Mouse (Mus musculus) right cerebral cortex, postnatal 10 days (tissue): ENCODE measurements around the gene Zscan22.
"Not testable (repeated sequence)": the region's sequence is repeated elsewhere in the genome, so short reads cannot be mapped to it uniquely, and the experiment has no call there.

Source experiments
- DNase-seq, 2 experiments: peaks; one replicate each; pipeline ENCODE4 v3.0.0; 2021; ENCODE audit warnings: low spot score in 2 of 2

Zscan22 gene

DNA sequence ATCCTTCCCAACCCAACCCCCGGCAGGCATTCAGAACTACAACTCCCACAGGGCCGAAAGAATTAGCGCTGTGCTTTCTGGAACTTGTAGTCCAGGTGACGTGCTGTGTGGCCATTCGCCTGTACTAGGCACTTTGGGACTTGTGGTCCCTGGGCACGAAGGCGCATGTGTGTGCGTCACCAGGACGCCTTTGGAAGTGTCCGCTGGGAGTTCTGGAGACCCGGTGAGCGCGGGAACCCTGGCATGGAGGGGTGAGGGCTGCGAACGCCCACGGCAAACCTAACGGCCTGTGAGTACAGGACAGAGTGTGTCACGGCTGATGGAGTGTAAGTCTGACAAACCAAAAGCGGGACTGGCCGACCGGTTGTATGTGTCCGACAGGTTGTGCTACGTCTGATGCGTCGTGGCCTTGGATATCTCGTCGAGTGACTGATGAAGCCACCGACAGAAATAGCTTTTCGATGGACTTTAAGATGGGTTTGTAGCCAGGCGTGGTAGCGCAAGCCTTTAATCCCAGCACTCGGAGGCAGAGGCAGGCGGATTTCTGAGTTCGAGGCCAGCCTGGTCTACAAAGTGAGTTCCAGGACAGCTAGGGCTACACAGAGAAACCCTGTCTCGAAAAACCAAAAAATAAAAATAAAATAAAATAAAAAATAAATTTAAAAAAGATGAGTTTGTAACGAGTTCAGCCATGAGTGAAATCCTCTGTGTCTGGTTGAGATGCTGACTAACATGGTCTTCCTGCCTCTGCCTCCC, at the start of gene Zscan22:
Zscan22 (plus strand) TSS at position 161 of the 756 bp plus-strand sequence.
- peak; percentile 96 to 98 for DNase-seq

DNA sequence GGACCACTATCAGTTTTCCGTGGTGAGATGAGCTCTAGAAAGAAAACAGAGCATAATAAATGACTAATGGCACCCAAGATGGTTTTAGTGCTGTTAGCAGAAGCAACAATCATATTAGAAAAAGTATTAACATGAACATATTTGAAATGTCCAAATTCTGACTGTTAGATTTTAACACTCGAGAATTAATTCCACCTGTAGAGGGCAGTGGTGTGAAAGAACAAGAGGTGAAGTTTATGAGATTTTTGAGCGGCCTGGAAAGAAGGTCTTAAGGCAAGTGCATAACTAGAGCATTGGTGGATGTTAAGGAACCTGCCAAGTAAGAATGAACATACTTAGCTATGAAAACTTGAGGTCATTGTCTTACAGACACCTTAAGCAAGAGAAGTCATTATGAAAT, 23.3 kb upstream of the Zscan22 start:
- no peak for DNase-seq

DNA sequence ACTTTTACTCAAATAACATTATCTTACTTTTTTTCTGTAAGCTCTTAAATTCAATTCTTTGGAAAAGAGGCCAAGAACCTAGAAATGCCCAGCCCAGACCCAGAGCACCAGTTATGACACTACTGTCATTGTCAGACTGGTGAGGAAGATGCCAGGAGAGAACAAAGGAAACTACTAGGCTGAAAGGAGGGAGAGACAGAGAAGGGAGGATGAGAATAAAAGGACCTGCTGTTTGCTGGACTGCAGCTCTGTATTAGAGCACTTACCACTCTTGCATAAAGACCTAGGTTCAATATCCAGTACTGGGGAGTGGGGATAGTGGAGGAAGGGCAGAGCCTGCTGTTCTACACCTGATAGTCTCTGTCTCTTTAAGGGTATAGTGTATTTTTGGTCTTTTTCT, 17.6 kb upstream of the Zscan22 start:
- no peak for DNase-seq

DNA sequence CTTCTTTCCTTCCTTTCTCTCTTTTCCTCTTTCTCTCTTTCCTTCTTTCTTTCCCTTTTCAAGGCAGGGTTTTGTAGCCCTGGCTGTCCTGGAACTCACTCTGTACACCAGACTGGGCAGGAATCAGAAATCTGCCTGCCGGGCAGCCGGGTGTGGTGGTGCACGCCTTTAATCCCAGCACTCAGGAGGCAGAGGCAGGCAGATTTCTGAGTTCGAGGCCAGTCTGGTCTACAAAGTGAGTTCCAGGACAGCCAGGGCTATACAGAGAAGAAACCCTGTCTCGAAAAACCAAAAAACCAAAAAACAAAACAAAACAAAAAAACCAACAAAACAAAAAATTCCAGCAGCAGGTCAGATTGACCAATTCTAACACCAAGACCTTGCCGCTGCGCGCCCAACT, 17.1 kb upstream of the Zscan22 start:
- DNase-seq: not testable (repeated sequence)

DNA sequence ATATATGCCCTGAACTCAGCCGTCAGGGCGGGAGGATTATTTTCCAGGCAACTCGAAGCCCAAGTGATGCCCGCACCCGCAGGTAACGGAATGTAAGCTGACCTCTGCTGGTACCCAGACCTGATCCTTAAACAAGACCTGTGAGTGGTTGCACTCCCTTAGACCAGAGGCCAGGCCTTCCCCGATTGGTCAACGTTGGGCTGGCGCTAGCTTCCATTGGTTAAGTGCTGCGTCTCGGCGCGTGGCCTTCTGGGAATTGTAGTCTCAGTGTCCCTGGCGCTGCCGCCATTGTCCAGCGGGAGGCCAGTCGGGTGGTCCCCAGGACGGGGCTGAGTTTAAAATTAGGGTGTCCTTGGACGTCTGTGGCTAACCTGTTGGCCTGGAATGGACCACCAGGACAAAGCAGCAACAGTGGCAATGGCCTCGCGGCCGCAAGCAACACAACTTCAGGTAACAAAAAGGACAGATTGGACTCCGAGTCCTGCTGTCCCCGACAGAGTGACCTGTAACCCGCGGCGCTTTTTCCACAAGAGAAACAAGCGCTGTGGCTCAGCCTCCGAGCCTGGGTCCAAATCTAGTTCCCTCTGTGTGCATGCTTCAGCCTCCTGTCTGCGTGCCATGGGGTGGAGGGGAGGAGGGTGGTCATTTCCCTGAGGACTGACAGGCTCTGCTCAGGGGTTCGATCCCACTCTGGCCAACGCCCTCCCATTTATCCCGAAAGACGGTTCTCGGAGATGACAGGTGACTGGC, 16.5 kb upstream of the Zscan22 start, which contains the start of gene Zfp128:
Zfp128 (plus strand) TSS at position 267 of the 750 bp plus-strand sequence.
- peak; percentile 98 to 99 for DNase-seq

DNA sequence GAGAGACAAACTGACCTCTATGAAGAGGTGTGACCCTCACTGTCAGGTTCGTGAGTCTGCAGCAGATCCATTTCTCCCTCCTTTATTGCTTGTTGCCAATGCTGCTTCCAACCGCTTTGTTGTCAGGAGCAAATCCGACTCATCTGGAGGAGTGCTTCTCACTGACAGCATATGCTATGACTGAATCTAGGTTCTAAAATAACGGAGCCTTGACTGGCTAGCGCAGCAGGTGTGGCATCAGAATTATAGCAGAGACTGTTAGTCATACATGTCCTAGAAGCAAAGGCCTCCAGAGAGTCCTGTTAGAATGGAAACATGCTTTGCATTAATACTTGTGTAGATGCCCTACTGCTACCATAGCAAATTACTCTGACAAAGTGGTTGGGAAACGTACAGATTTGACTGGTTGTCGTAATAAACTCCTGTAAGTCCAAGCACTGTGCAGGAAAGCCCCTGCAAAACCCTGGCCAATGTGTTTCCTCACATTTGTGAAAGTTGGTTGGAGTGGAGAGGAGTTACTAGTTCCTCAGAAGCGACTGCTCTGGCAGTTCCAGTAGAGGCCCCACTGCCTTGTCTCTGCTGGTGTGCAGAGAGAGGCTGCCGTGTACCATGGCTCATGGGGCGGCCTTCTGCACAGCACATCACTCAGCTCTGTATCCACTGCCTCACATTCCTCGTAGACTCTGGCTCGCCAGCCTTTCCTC, 10.9 kb upstream of the Zscan22 start:
- no peak for DNase-seq

DNA sequence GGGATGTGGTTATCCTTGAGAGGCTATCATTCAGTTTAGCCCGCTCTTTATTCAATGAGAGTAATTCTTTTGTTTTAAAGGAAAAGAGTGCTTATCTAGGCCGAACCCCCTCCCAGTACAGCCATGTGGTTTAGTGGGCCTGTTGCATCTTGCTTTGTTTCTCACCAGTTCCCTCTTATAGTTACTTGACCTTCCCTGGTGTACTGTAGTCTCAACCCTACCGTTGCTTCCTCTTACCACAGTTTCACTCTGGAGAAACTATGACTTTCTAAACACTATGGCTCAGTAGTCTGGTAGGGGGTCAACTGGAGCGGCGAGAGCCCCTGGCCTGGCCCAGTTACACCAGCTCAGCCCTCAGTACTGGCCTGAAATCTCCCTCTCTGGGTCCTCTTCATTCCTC, 10.0 kb upstream of the Zscan22 start:
- DNase-seq: no peak

DNA sequence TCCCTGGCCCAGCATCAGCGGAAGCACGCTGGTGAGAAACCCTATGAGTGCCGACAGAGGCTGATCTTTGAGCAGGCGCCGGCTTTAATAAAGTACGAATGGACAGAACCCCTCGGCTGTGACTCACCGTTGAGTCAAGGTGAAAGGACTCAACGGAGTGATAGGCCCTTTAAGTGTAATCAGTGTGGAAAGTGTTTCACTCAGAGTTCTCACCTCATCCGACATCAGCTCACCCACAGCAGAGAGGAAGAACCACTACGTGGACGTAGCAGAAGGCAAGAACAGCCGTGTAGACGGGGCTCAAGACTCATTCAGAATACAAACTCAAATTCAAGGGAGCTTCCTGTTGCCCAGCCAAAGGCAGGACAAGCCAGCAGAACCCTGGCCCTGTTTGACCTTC, 6.7 kb upstream of the Zscan22 start:
- DNase-seq: no peak

DNA sequence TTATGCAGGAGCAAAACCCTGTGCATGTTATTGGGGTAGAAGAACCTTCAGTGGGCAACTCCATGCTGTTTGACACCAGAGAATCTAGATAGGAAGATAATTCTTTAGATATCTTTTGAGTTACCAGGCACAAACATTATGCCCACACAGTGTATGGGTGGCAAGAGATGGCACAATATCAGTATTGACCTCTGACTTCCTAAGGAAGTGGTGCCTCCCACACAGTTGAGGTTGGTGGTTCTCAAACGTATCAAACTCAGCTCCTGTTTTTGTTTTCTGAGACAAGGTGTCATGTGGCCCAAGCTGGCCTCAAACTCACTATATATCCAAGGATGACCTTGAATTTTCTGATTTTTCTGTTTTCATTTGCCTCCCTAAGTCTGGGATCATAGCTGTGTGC, 6.3 kb upstream of the Zscan22 start:
- DNase-seq: no peak

DNA sequence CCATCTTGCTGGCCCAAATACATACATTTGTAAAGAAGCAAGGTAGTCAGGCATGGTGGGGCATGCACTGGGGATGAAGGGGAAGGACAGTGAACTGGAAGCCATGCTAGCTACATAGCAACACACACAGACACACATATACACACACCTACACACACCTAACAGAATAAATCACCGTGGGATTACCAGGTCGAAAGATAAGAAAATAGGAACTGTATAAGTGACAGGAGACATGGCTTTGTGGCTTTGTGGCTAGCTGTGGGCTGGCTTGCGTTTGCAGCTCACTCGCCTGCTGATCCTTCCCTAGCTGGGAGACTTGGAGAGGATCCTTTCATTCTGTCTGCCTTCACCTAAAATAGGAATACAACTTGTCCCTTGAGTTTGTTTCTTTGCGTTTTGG, 3.9 kb downstream of the Zscan22 start:
- no peak for DNase-seq

DNA sequence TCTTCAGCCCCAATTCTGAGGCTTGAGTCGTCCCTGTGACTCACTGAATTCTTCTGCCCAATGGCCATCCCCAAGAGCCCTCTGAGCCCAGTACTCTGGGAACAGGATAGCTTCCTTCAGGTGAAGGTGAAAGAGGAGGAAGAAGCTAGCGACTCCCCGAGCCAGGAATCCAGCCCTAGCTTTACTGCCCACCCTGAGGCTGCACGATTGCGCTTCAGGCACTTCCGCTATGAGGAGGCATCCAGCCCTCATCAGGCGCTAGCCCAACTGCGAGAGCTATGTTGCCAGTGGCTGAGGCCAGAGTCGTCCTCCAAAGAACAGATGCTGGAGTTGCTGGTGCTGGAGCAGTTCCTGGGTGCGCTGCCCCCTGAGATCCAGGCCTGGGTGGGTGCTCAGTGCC, 6.0 kb downstream of the Zscan22 start:
- no peak for DNase-seq

DNA sequence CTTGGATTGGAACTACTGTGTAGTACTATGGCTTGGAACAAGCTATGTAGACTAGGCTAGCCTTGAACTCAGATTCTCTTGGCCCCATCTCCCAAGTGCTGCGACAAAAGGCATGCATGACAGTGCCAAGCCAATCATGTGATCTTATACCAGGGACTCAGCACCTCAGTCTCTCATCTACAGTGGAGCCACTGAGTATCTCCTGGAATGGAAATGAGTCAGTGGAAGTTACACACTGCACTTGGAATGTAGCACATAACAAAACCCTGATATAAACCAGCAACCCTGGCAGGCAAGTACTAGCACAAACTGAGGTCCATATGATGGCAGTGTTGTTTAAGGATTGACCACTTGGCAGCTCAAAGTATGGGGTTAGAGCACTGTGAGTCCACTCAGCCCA, 7.5 kb downstream of the Zscan22 start:
- DNase-seq: no peak

DNA sequence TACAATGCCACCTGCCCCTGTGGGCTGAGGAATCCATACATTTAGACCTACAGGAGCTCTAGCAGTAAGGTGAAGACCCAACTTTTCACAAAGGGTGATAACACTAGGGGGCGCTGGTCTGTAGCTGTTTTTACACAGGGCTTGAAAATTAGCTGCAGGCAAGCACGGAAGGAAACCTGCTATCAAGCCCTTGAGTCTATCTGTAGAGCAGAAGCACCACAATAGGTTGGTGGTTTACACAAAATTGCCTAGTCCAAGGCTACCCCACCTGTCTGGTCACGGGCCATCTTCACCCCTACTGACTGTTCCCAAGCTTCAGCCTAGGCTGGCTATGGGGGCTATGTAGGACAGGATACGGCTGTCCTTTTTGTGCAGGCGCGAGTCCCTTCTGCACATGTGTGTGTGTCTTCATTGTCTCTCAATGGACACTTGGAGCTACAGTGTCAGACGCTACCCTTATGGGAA, 11.9 kb downstream of the Zscan22 start:
- peak; percentile 73 to 80 for DNase-seq

DNA sequence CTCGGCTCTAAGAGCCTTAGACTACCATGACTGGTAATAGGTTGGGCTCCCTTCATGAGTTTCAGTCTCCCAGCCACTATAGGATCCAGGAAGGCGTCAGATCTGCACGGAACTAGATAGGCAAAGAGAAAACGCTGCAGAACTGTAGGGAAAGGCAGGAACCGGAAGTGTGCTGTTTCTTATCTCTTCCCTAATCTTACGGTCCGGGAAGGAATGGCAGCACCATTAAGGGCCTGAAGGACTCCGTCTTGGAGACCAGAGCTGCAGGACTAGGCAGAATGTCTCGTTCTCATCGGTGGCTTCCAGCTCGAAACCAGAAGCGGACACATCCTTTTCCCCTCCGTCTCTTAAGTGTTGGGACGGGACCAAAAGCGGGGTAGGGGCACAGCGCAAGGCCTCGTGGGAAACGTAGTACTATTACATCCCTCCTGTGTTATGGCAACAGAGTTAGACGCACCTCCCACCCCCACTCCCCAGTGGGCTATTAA, 12.6 kb downstream of the Zscan22 start:
- DNase-seq: peak; percentile 76 to 80

DNA sequence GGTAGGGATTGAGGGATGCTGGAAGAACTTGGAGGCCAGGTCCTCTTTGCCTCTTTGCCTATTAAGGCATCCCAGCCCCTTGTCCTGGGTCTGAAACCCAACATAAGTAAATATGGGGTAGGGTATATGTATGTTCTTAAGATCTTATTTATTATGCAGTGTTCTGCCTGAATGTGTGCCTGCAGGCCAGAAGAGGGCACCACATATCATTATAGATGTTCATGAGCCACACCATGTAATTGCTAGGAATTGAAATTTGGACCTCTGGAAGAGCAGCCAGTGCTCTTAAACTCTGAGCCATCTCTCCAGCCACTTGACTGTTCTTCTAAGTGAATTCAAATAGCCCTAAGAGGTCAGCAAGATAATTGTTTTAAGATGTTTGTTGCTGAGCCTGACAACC, 15.9 kb downstream of the Zscan22 start:
- DNase-seq: no peak

DNA sequence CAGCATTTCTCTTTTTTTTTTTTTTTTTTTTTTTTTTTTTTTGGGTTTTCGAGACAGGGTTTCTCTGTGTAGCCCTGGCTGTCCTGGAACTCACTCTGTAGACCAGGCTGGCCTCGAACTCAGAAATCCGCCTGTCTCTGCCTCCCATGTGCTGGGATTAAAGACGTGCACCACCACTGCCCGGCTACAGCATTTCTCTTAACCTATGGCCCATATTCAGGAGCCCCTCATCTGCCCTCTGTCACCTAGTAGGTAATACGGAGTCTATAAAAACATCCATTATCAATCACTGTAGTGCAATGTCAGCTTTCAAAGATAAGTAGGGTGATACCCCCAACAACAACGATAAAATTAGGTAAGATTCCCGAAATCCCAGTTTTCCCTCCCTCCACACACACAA, 22.9 kb downstream of the Zscan22 start:
- not testable (repeated sequence) for DNase-seq

DNA sequence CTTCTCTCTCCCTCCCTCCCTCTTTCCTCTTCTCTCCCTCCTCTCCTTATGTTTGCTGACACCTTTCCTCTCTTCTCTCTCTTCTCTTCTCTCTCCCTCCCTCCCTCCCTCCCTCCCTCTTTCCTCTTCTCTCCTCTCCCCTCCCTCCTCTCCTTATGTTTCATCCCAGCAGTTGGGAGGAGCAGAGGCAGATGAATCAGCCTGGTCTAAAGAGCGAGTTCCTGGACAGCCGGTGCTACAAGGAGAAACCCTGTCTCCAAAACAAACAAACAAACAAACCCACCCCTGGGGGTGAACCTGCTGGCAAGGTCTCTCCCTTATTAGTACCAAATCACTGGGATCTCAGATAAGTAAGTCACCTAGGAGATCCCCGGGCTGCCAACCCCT, 23.7 kb downstream of the Zscan22 start:
- DNase-seq: no peak

DNA sequence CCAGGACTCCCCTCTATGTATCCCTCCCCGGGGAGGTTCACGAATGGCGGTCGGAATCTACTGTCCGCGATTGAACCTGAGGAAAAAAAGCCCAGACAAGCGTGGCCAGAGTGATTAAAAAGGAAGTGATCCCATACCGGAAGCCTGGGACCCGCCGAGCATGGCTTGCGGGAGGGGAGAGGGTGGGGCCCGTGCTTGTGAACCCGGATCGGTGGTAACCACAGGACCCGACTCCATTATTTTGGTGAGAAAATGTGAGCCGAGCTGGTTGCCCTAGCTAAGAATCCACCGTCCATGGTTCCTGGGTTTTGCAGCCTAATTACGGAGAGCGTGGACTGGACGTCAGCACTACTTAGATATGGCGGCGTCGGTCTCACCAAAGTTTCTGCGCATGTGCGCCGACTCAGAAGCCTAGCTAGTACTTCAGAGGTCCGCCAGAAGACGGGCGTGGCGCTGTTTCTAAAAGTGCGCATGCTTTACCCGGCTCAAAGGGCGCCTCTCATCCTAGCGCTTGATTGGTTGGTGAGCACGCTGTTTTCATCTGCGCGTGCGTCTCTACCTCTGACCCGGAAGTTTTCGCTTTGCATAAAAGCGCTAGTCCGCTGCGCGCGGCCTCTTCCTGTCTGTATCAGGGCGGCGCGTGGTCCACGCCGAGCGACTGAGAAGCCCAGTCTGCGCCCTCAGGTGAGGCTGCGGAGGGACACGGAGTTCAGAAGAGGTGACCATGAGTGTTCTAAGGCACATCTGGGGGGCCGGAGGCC, 24.3 kb downstream of the Zscan22 start, which contains the start of gene Rps5:
Rps5 (plus strand) TSS at position 586 of the 761 bp plus-strand sequence.
- DNase-seq: peak; percentile 99

DNA sequence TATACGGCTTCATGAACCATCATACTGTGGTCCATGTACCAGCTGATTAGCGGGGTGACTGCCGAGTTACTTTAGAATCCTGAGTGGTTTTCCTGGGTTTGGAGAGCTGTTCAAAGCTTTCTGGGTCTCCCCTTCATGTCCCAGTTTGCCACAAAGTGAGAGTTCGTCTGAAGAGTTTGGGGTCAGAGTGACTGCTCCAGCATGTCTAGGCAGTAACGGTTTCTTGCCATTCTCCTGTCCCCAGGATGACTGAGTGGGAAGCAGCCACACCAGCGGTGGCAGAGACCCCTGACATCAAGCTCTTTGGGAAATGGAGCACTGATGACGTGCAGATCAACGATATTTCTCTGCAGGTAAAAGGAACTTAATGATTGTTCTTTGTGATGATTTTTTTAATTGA, 25.1 kb downstream of the Zscan22 start:
- DNase-seq: no peak

DNA sequence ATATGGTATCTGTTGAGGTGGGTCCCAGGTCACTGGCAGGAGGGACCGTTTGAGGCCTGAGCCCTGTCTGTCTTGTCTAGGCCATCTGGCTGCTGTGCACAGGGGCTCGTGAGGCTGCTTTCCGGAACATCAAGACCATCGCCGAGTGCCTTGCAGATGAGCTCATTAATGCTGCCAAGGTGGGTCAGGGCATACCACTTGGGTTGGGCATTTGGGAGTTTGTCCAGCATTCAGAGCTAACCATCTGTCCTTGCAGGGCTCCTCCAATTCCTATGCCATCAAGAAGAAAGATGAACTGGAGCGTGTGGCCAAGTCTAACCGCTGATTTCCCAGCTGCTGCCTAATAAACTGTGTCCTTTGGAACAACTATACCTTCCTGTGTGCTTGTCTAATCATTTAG, 28.7 kb downstream of the Zscan22 start:
- DNase-seq: no peak

DNA sequence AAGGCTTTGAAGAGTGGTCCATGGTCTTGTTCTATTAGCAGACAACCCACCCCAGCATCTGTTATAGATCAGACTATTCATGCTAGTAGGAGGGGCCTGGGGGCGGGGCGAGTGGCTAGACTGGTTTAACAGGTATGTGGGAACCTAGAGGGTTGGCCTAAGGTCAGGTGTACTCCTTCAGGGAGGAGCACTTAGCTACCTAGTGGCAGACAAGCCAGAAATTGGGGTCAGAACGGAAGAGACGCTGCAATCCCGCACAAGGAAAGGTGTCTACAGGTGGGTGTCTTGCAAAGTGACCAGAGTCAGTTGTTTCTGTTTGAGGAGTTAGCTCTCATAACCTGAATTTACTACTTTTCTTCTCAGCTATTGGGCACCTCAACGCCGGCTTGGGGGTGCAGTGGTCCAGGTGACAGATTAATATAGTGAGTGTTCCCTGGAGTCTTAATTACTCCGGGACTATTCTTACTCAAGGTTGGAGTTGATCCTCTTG, 29.6 kb downstream of the Zscan22 start, which contains the start of gene Rnf225:
Rnf225 (plus strand) TSS at position 226 of the 490 bp plus-strand sequence.
- DNase-seq: no peak
